Mouse (Mus musculus) kidney, embryonic 14.5 days (tissue): ENCODE data around the gene Yif1b. TPM values are rescaled to one million over a fixed set of nuclear protein-coding genes. Genes with fewer than 3 reads are reported as not detected.
A peak's percentile ranks its signal among the peaks of the same experiment; 100 is the strongest.

Experiments used
- ATAC-seq: fragments of 200-750 bp; cut with Nextera tagmentation; 2 replicates; pipeline ENCODE4 v1.8.0; 2017; ENCODE audit warnings: moderate number of reproducible peaks, mild to moderate bottlenecking, moderate TSS enrichment, moderate library complexity; ENCODE audit not compliant: low FRiP score, low TSS enrichment
- H3K27ac ChIP-seq: fragments of 300-500 bp; sonication (generic); 2 replicates; pipeline ENCODE4 v1.5.1; 2014; ENCODE audit warnings: low read depth, mild to moderate bottlenecking, low read length, moderate library complexity, mixed read lengths
- H3K27me3 ChIP-seq: fragments of 300-500 bp; sonication (generic); 2 replicates; pipeline ENCODE4 v1.6.1; 2014; ENCODE audit warnings: mild to moderate bottlenecking, low read length; ENCODE audit not compliant: control insufficient read depth, insufficient read depth
- H3K36me3 ChIP-seq: fragments of 300-500 bp; sonication (generic); 2 replicates; pipeline ENCODE4 v1.6.1; 2014; ENCODE audit warnings: low read length, mixed read lengths; ENCODE audit not compliant: control insufficient read depth, insufficient read depth
- H3K4me1 ChIP-seq: fragments of 300-500 bp; sonication (generic); 2 replicates; pipeline ENCODE4 v1.6.1; 2014; ENCODE audit warnings: low read length, mixed read lengths; ENCODE audit not compliant: control insufficient read depth, insufficient read depth
- H3K4me2 ChIP-seq: fragments of 300-500 bp; sonication (generic); replicated peaks from 2 replicates; pipeline ENCODE4 v1.6.1; 2014; ENCODE audit warnings: low read depth, mild to moderate bottlenecking, low read length
- H3K4me3 ChIP-seq: fragments of 300-500 bp; sonication (generic); 2 replicates; pipeline ENCODE4 v1.5.1; 2014; ENCODE audit warnings: mild to moderate bottlenecking, low read length
- H3K9ac ChIP-seq: fragments of 300-500 bp; sonication (generic); 2 replicates; pipeline ENCODE4 v1.6.1; 2014; ENCODE audit warnings: low read depth, mild to moderate bottlenecking, low read length, moderate library complexity
- H3K9me3 ChIP-seq: fragments of 300-500 bp; sonication (generic); 2 replicates; pipeline ENCODE4 v1.6.1; 2016; ENCODE audit warnings: low read length; ENCODE audit not compliant: control insufficient read depth
- WGBS: fragments of 180-500 bp; shearing (Covaris S2); extraction: QIAGEN DNeasy Blood & Tissue Kit; methylation state at CpG from one replicate; pipeline ENCODE4 v1.1.7; 2014; 5-methylcytosine and 5-hydroxymethylcytosine counted together
- polyA plus RNA-seq: library from polyadenylated mRNA; unstranded; fragments of >200 nt; fragmentation: Nextera tagmentation; extraction: Ambion mirVana; gene quantifications from 2 replicates; pipeline ENCODE4 v1.2.1, GENCODE M21; 2014

Gene Yif1b
- polyA plus RNA-seq, 1 experiment from 2014 or later, result 120 TPM

DNA sequence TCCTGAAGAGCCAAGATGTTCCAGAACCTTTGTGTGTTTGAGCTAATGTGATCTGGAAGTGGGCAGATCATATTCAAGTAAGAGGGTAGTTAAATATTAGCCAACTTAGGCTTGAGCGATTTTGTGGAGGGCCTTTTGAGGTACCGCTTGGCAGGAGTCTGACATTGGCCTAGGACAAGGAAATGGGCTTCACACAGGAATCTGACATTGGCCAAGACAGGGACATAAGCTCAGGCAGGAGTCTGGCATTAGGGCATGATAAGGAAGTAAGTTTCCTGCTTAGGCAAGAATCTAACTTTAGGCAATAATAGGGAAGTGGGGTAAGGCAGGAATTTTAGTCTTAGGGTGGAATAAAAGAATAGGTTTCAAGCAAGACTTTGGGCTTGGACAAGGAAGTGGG is 23.9 kb upstream of the Yif1b start:
- Histone ChIP-seq H3K27me3 (no peaks in the 10 kb centered on the region), H3K27ac (no peak overlapping the region), H3K36me3 (no peaks in the 10 kb centered on the region), H3K4me3 (no peak overlapping the region), H3K9me3 (peaks cover 3% of the 10 kb centered on the region; the same call in 1 of the 2 replicates), H3K4me1 (no peaks in the 10 kb centered on the region), H3K9ac (no peak overlapping the region), H3K4me2 (no peak overlapping the region)
- no peak for ATAC-seq
- 46% methylated on average over 2 of the region's 2 CpGs for WGBS

DNA sequence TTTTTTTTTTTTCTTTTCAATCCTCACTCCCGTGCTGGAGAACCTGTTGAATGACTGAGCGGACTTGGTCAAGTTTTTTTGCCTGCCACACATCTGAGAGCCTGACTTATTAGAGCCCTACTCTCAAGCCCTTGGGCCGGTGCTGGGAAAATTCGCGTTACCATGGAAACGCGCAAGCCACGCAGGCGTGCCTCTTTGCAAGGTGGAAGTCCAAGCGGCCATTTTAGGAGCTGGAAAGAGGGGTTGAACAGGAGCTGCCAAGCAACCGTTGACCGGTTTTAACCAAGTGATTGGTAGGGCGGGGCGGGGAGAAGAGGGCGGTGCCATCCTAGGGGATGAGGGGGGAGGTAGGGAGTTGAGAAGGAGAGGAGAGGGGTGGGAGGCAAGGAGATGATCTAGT is 23.3 kb upstream of the Yif1b start:
- no peak overlapping the region for H3K27ac ChIP-seq
- H3K27me3 ChIP-seq, result no peaks in the 10 kb centered on the region
- 50% methylated on average over 15 of the region's 15 CpGs for WGBS
- no peak overlapping the region for H3K4me2 ChIP-seq
- no peak overlapping the region for H3K4me3 ChIP-seq
- no peak overlapping the region for H3K9ac ChIP-seq
- H3K4me1 ChIP-seq, result no peaks in the 10 kb centered on the region
- H3K9me3 ChIP-seq, result peaks cover 7% of the 10 kb centered on the region; the same call in 1 of the 2 replicates
- no peak for ATAC-seq
- no peaks in the 10 kb centered on the region for H3K36me3 ChIP-seq

- peaks cover 4% of the 10 kb centered on the region; the same call in 1 of the 2 replicates for H3K9me3 ChIP-seq
- no peak overlapping the region for H3K27ac ChIP-seq
- peaks cover 8% of the 10 kb centered on the region; the same call in 1 of the 2 replicates for H3K4me1 ChIP-seq
- H3K9ac ChIP-seq, result peak overlapping the region; percentile 7; the same call in 1 of the 2 replicates
- H3K36me3 ChIP-seq, result no peaks in the 10 kb centered on the region
- H3K4me3 ChIP-seq, result no peak overlapping the region
- H3K4me2 ChIP-seq, result peak overlapping the region; percentile 8; the same call in 1 of the 2 replicates
- 7% methylated on average over 16 of the region's 16 CpGs for WGBS
- no peaks in the 10 kb centered on the region for H3K27me3 ChIP-seq
- ATAC-seq, result peak; percentile 58
Measured at GRCm38 (mm10) chr7:29224756-29225394, 13.3 kb upstream of the Yif1b start.

DNA sequence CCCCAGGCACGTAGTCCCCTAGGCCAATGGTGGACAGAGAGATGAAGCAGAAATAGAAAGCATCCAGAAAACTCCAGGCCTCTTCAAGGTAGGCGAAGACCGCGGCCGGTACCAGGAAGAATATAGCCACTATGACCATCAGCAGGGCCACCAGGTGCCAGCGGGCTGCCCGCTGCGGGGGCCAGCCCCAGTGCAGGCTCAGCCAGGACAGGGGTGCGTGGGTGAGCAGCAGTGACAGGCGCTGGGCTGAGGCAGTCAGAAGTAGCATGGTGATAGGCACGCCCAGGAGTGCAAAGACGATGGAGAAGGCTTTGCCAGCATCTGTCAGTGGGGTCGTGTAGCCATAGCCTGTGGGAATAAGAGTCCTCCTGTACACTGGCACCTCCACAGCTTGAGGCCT is 12.6 kb upstream of the Yif1b start:
- Histone ChIP-seq H3K4me2 (peak overlapping the region; percentile 8; the same call in 1 of the 2 replicates), H3K4me3 (no peak overlapping the region), H3K27me3 (no peaks in the 10 kb centered on the region), H3K4me1 (peaks cover 8% of the 10 kb centered on the region; the same call in 1 of the 2 replicates), H3K9ac (no peak overlapping the region), H3K27ac (no peak overlapping the region), H3K9me3 (peaks cover 3% of the 10 kb centered on the region; the same call in 1 of the 2 replicates), H3K36me3 (no peaks in the 10 kb centered on the region)
- WGBS, result 74% methylated on average over 13 of the region's 13 CpGs
- ATAC-seq, result 0 out of 2 replicates have a peak, but pooled peaks have one; percentile 41

DNA sequence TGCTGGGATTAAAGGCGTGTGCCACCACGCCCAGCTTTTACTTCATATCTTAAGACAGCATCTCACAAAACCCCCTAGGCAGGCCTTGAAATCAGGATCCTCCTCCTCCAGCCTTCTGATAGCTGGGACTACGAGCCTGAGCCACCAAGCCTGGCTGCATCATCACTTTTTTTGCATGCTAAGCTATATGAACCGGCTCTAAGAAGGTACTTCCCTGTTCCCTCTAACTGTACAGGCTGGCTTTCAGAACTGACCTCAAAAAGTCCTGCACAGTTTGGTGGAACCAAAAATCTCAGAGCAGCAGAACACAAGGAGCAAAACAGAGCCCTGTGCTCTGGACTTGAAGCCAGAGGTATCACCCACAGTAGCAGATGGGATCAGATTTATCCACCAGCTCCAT is 9.9 kb upstream of the Yif1b start:
- Histone ChIP-seq H3K9ac (no peak overlapping the region), H3K27me3 (peaks cover 18% of the 10 kb centered on the region), H3K4me1 (peaks cover 17% of the 10 kb centered on the region; the same call in 1 of the 2 replicates), H3K4me3 (no peak overlapping the region), H3K27ac (no peak overlapping the region), H3K4me2 (no peak overlapping the region), H3K9me3 (no peaks in the 10 kb centered on the region), H3K36me3 (no peaks in the 10 kb centered on the region)
- WGBS, result 79% methylated on average over 4 of the region's 4 CpGs
- no peak for ATAC-seq

GRCm38 (mm10) chr7:29230560-29230959 is 7.6 kb upstream of the Yif1b start:
- Histone ChIP-seq H3K27ac (no peak overlapping the region), H3K27me3 (peaks cover 19% of the 10 kb centered on the region), H3K9ac (no peak overlapping the region), H3K4me2 (no peak overlapping the region), H3K36me3 (no peaks in the 10 kb centered on the region), H3K4me1 (peaks cover 11% of the 10 kb centered on the region; the same call in 1 of the 2 replicates), H3K4me3 (no peak overlapping the region), H3K9me3 (no peaks in the 10 kb centered on the region)
- ATAC-seq, result no peak
- WGBS, result 44% methylated on average over 3 of the region's 3 CpGs

DNA sequence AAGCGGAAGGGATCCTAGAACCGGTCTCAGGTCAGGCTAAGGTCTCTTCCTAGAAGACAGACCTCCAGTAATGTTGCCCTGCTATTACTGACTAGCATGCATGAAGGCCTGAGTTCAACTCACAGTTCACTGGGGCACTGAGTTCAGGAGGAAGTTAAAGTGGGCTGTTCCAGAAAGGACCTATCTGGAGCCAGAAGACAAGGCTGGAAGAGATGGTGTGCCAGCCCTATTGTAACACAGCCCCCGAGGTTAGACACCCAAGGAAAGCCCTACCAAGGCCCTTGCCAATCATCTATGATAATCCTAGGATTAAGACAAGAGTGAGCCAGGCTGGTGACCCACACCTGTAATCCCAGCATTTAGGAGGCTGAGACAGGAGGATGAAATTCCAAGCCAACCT is 6.6 kb upstream of the Yif1b start:
- H3K4me3 ChIP-seq, result peak overlapping the region; percentile 58
- no peak overlapping the region for H3K27ac ChIP-seq
- no peaks in the 10 kb centered on the region for H3K36me3 ChIP-seq
- peaks cover 19% of the 10 kb centered on the region for H3K27me3 ChIP-seq
- 57% methylated on average over 3 of the region's 3 CpGs for WGBS
- H3K4me1 ChIP-seq, result 0 out of 2 replicates have a peak, but pooled peaks cover 9% of the 10 kb centered on the region
- peak overlapping the region; percentile 66 for H3K9ac ChIP-seq
- peak overlapping the region; percentile 97 for H3K4me2 ChIP-seq
- no peak for ATAC-seq
- H3K9me3 ChIP-seq, result no peaks in the 10 kb centered on the region

DNA sequence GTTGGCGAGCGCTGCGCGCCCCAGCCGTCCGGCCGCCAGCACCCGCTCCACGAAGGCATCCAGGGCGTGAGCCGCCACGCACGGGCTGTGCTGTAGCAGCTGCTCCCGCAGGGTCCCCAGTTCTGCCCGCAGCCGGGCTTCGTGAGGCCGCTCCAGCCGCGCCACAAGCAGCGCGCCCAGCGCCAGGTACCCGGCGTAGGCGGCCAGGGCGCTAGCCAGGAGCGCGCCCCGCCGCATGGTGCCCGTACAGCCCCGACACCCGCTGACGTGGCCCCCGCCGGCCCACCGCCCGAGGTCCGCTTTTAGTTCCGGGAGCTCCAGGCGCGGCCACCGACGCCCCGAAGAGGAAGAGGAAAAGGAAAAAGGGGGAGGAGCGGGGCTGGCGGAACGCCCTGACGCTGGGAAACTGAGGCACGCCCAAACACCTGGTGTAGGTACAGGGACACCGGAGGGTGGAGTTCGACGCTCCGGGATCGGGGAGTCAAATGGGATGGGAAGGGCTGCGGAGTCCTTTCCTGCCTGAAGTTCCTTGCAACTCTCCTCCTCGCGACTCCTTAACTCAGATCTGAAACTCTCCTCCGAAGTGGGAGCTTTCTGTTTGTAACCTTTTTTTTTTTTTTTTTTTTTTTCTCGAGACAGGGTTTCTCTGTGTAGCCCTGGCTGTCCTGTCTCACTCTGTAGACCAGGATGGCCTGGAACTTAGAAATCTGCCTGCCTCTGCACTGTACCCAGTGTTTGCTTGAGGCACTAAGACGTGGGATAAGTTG is 5.7 kb upstream of the Yif1b start, which contains the start of gene Kcnk6:
Gene Kcnk6 (minus strand): TSS at position 269 of the 767 bp plus-strand sequence.
- 1% methylated on average over 58 of the region's 62 CpGs for WGBS
- peak within 1 kb of the TSS; percentile 66 for H3K9ac ChIP-seq

GRCm38 (mm10) chr7:29233745-29234144 is 4.4 kb upstream of the Yif1b start:
- H3K4me1 ChIP-seq, result 0 out of 2 replicates have a peak, but pooled peaks cover 9% of the 10 kb centered on the region
- no peak overlapping the region for H3K4me2 ChIP-seq
- no peak overlapping the region for H3K27ac ChIP-seq

More for the DNA sequence above, 5.7 kb upstream of the Yif1b start, which contains the start of gene Kcnk6:
- peak within 1 kb of the TSS; percentile 58 for H3K4me3 ChIP-seq
- H3K9me3 ChIP-seq, result no peaks in the 10 kb centered on the region
- peak; percentile 30; the same call in 1 of the 2 replicates for ATAC-seq
- H3K36me3 ChIP-seq, result no peaks in the 10 kb centered on the region
- no peak within 1 kb of the TSS for H3K27ac ChIP-seq
- peak within 1 kb of the TSS; percentile 97 for H3K4me2 ChIP-seq
- H3K27me3 ChIP-seq, result peaks cover 19% of the 10 kb centered on the region
- 0 out of 2 replicates have a peak, but pooled peaks cover 9% of the 10 kb centered on the region for H3K4me1 ChIP-seq

More at GRCm38 (mm10) chr7:29233745-29234144, 4.4 kb upstream of the Yif1b start:
- Histone ChIP-seq H3K36me3 (no peaks in the 10 kb centered on the region), H3K27me3 (peaks cover 19% of the 10 kb centered on the region), H3K4me3 (no peak overlapping the region), H3K9me3 (no peaks in the 10 kb centered on the region), H3K9ac (no peak overlapping the region)
- 61% methylated on average over 6 of the region's 6 CpGs for WGBS
- ATAC-seq, result no peak
